Mouse (Mus musculus) cerebellum, postnatal 25 days (tissue): Measurements from ENCODE around the gene Aif1.
A peak's percentile ranks its signal among the peaks of the same experiment; 100 is the strongest.

Experiments
- DNase-seq, 2 experiments: peaks; one replicate each; pipeline ENCODE4 v3.0.0; 2021; ENCODE audit warnings: mixed read lengths in 2 of 2

The Aif1 gene

DNA sequence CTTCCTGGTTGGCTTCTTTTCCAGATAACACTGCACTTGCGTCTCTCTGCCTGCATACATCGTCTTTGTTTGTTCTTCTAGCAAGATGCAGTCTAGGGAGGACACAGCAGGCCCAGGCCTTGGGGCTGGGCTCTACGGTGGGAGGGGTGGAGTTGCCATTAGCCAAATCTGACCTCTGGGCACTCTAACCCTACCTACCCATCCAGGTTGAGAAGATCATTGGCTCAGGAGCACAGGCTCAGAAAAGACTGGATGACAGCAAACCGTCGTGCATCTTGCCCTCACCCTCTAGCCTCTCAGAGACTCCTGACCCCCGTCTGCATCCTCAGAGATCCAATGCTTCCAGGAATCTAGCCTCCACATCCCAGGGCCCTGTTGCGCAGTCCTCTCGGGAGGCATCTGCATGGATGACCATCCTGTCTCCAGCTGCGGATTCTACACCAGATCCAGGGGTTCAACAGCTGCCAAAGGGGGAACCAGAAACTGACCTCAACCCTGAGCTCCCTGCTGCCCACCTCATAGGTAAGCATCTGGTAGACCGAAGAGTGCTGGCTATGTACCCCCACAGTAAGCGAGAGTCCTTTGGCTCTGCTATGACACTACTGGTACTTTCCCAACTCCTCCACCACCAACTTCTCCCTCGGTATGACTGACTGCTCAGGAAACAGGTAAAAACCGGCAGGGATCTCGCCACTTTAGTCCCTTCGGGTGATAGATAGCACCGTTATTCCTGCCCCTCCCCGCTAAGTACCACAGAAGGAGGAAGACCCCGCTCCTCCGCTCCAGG lies 19.2 kb upstream of the Aif1 start:
- DNase-seq = no peak

GRCm38 (mm10) chr17:35193881-35194843 lies 18.3 kb upstream of the Aif1 start, which contains the start of gene Ltb:
TSS of gene Ltb (plus strand) at chr17:35194439.
- no peak for DNase-seq

- no peak for DNase-seq
Measured at GRCm38 (mm10) chr17:35192924-35193323, 17.1 kb upstream of the Aif1 start.

GRCm38 (mm10) chr17:35191723-35192122 lies 15.9 kb upstream of the Aif1 start:
- DNase-seq = no peak

GRCm38 (mm10) chr17:35190096-35190495 lies 14.2 kb upstream of the Aif1 start:
- no peak for DNase-seq

- DNase-seq = no peak
Measured at GRCm38 (mm10) chr17:35189186-35189585, 13.3 kb upstream of the Aif1 start.

DNA sequence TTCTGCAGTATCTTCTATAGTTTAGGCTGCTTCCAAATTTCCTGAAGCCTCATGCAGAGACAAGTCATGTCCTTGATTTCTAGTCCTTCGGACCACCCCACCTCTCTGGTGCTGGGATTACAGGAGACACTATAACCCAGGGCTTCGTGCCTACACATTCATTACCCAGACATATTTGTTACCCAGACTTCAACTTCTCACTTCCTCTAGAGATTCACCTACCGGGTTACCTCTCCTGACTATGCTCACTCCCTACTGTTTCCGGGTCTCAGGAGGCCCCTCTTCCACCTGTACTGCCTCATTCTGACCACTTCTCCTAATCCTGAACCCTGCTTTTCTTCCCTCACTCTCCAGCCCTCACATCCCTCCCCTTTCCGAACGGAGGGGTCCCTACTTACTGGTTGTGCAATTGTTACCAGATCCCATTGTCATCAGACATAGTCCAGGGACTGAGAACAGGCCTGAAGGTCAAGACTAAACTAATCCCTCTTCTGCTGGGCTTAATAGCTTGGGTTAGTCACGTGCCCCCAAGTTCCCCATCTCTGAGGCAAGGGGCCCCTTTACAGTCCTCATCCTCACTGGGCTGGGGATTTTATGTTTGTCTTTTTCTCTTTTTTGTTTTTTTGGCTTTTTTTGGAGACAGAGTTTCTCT lies 12.2 kb upstream of the Aif1 start, which contains the start of gene Lst1:
Gene Lst1, minus strand, starts transcription at position 481 of the 652 bp plus-strand sequence.
- DNase-seq = no peak

- DNase-seq = no peak
Measured at GRCm38 (mm10) chr17:35187345-35187744, 11.5 kb upstream of the Aif1 start.

GRCm38 (mm10) chr17:35186681-35187080 lies 10.8 kb upstream of the Aif1 start:
- DNase-seq = no peak

DNA sequence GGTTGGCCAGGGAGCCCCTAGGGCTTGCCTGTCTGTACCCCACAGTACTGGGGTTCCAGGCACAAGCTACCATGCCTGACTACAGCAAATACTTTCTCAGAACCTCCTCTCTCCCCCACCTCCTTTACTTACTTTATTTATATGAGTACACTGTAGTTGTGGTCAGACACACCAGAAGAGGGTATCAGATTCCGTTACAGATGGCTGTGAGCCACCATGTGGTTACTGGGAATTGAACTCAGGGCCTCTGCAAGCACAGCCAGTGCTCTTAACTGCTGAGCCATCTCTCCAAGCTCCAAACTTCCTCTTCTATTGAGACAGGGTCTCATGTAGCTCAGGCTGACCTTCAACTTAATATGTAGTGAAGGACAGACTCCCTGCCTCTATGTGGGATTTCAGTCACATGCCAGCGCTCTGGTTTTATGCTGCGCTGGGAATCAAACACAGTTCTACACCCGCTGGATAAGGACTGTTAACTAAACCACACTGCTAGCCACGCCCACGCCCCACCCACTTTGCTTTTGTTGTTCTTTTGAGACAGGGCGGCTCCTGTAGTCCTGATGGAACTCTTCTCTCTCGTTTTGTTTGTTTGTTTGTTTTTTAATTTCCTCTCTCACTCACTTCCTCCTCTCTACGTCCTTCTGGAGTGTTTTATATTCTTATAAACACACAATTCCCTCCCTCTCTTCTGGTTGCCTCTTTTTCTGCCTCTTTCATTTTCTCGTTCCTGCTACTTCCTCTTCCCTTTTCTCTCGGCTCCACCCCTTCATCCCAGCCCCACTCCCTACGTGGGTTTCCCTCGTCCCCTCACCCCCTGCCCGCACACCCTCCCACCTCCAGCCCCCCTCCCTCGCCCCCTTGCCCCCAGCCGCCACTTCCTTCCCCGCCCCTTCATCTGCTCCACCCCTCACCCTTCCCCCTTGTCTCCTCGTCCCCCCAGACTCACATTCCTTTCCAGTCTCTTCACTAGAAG lies 10.1 kb upstream of the Aif1 start:
- DNase-seq = peak in 1 of 2 experiments; percentile 42

DNA sequence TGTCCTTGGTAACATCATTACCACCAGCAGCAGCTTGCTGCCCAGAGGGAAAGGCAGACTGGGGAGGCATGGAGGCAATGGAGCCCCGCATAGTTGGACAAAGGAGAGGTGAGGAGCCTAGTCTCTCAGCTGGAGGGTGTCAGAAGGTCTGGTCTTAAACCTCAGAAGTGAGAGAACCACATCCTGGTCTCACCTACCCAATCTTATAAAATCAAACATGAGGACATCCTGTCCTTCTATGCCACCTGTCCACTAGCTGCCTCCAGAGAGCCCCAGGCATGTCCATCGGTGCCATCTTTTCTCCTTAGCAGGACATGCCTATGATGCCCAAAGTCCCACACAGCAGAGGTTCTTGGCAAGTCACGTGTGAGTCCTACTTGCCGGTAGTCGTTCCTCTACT lies 4.2 kb upstream of the Aif1 start:
- no peak for DNase-seq

- peak; percentile 37 to 66 for DNase-seq
Measured at GRCm38 (mm10) chr17:35178528-35178927, 2.7 kb upstream of the Aif1 start.

DNA sequence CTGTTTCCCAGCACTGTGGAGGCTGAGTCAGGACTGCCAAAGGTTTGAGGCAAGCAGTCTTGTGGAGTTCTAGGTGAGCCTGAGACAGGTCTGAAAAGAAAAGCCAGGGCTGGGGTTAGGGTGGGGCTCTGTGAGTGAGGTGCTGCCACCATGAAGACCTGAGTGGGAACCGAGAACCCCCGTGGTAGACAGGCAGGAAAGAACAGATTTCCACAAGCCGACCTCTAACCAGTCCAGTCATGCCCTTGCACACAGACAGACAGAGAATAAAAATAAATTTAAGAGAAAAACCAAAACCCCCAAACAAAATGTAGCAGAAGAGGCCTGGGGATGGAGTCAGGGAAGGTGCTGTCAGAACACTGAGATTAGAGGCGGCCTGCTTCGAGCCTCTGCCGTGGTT lies 486 bp downstream of the Aif1 start:
- DNase-seq = no peak

DNA sequence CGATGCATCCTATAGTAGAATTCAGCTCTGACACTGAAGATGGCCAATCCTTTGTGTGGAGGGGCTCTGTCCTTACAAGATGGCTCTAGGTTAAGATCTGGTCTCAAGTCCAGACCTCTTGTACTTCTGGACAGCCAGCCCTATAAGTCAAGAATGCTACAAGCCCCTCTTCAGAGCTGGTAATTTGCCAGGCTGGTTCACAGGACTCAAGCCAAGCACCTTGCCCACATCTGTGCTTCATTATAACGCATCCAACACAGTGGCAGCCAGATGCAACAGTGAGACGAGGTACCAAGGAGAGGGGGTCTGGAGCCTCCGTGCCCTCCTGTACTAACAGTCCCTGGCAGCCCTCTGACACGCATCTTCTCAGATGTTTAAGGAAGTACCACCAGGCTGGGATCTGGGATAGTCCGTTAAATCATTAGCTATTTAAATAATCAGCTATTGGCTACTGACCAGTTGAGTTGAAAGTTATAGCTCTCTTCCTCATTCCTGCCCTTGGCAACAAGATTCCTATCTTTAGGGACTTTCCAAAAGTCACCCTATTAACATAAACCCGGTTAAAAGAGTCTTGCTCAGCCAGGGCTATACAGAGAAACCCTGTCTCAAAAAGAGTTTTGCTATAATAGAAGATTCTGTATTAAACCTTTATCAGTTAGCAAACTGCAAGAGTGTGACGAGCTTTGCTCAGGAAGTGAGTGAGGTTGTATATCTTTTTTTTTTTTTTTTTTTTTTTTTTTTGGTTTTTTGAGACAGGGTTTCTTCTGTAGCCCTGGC lies 1.5 kb downstream of the Aif1 start:
- no peak for DNase-seq

DNA sequence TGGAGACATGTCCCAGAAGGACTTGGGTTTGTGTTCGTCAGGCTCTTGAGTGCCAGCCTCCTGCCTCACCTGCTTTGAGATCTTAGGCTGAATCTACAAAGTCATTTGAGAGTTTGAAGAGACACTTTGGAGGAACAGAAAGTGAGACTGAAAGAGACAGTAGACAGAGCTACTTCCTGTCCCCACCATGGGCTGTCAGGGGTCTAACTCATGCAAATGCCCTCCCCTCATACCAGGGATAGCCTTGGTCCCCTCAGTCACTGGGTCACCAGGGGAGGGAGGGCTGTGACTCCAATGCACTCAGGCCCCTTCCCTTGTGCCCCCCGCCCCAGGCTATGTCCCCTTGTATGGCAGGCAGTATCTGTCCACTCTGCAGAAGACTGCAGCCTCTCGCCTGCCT lies 2.5 kb downstream of the Aif1 start:
- no peak for DNase-seq

DNA sequence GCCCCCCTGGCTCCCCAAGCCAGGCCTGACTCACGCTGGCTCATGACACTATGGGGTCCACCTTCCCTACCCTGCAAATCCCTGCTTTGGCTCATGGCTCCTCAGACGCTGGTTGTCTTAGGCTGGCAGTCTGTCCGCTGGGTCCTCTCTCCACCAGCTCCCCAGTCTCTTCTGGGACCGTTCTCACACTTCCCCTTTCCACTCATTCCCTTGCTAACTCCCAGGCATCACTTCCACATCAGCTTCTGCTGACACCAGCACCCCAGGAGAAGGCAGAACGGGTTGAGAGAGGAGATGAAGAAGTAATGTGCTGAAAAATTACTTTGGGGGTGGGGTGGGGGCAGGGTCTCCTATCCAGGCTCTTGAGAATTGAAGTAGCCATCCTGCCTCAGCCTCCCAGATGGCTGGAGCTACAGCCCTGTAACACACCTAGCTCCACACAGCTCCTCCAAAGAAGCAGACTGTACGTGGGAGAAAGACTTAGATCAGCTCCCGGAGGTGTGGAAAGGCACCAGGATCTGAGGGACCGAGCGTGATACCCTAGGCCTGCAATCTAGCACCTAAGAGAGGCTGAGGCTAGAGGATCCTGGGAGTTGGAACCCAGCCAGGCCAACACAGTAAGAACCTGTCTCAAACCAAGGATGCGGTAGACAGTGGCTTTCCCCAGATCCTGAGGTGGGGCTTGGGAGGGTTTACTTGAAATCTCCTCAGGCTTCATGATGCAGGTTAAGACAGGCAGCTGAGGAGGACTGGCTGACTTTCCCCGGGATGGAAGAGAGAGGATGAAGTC lies 3.2 kb downstream of the Aif1 start:
- DNase-seq = no peak

- no peak for DNase-seq
Measured at GRCm38 (mm10) chr17:35168541-35169207, 7.2 kb downstream of the Aif1 start.

DNA sequence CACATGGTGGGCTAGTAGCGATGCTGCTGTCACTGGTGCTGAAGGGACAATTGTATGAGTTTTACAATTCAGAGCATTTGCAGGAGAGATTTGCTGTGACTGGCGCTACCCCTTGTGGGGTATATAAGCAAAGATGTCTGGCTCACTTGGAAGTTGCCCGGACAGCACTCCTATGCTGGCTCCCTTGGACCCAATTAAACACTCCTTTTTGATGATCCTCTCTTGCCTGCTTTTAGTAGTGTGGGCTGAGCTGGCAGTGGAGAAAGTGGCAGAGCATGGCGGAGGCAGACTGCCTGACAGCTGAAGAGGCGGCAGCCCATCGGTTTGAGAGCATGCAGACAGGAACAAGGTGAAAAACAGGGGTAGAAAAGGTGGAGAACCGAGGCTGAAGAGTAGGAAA lies 8.1 kb downstream of the Aif1 start:
- no peak for DNase-seq

DNA sequence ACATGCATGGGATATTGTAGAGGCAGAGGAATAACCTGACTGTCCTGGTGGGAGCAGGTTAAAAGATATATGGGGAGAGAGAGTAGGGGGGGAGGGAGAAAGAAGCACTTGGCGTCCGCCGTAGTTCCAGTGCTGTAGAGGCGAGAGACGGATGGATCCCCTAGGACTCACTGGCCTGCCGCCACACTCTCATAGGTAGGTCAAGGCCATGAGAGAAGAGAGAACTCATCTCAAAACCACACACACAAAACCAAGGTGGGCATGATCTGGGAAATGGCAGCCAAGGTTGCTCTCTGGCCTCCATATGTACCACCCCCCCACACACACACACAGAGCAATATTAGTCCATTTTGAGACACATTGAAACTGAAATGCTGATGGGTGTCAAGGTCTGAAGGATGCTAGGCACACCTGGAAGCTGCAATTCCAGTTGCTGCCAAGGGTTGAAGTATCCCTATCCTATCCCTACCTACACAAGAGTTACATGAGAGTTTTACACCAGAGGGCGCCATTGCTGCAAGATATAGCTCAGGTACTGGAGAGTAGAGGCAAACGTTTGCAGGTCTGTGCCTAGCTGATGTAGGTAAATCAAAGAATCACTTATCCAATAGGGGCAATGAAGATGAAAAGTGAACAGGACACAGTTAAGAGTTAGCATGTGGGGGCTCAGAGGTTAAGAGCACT lies 9.4 kb downstream of the Aif1 start:
- peak; percentile 63 to 82 for DNase-seq
